Mouse (Mus musculus) gastrocnemius, postnatal 36 days (tissue): Measurements from ENCODE around the gene Duox2. TPM values are rescaled to one million over a fixed set of nuclear protein-coding genes. Genes with fewer than 3 reads are reported as not detected.

ENCODE experiments used
- DNase-seq, 2 experiments: peaks; one replicate each; pipeline ENCODE4 v3.0.0; 2022
- intact Hi-C: fragments of 180-260 bp; cut with DNase I; formaldehyde crosslinking; loops from one replicate; pipeline ENCODE4 v1.15.1; 2025
- total RNA-seq, 2 experiments: library from RNA; stranded (reverse); gene quantifications; 2 replicates each; pipeline ENCODE4 v1.2.3; 2021

Duox2 gene
- total RNA-seq, 2 experiments from 2014 or later, result 0.17 TPM; not detected in 1

GRCm38 (mm10) chr2:122243671-122244131 is 54.5 kb downstream of the Duox2 start:
- DNase-seq, result peak; percentile 52 to 59
- intact Hi-C loops, result loop anchor here (2.0 to 5.0 kb wide), 2 partner anchors 49 to 171 kb away; no protein-coding TSS in a partner anchor

- DNase-seq, result no peak
- intact Hi-C loops, result loop anchor here (2.0 to 5.0 kb wide), 2 partner anchors 47 to 170 kb away; no protein-coding TSS in a partner anchor
Measured at GRCm38 (mm10) chr2:122241935-122242334, 56.3 kb downstream of the Duox2 start.

- DNase-seq, result no peak
- intact Hi-C loops, result loop anchor here (5.0 kb wide), 1 partner anchor 169 kb away; no protein-coding TSS in a partner anchor
Measured at GRCm38 (mm10) chr2:122241226-122241625, 57.0 kb downstream of the Duox2 start.

- intact Hi-C loops, result loop anchor here (5.0 kb wide), 1 partner anchor 168 kb away; no protein-coding TSS in a partner anchor
- DNase-seq, result no peak
Measured at GRCm38 (mm10) chr2:122240735-122241134, 57.5 kb downstream of the Duox2 start.

GRCm38 (mm10) chr2:122237891-122238470 is 60.3 kb downstream of the Duox2 start:
- intact Hi-C loops, result no loop called here
- no peak for DNase-seq

- intact Hi-C loops, result no loop called here
- DNase-seq, result no peak
Measured at GRCm38 (mm10) chr2:122236321-122236720, 61.9 kb downstream of the Duox2 start.

- DNase-seq, result no peak
- intact Hi-C loops, result no loop called here
Measured at GRCm38 (mm10) chr2:122235425-122235824, 62.8 kb downstream of the Duox2 start.

GRCm38 (mm10) chr2:122234611-122235288 is 63.5 kb downstream of the Duox2 start, which contains the start of gene Sord:
Gene Sord, plus strand, starts transcription at chr2:122234749.
- intact Hi-C loops, result no loop called here
- peak; percentile 54 to 69 for DNase-seq

GRCm38 (mm10) chr2:122233759-122234557 is 64.3 kb downstream of the Duox2 start:
- intact Hi-C loops, result no loop called here
- DNase-seq, result no peak

- DNase-seq, result no peak
- intact Hi-C loops, result no loop called here
Measured at GRCm38 (mm10) chr2:122233341-122233740, 64.9 kb downstream of the Duox2 start.

GRCm38 (mm10) chr2:122231616-122232015 is 66.6 kb downstream of the Duox2 start:
- intact Hi-C loops, result no loop called here
- no peak for DNase-seq

- no peak for DNase-seq
- intact Hi-C loops, result no loop called here
Measured at GRCm38 (mm10) chr2:122230395-122230794, 67.9 kb downstream of the Duox2 start.

Other genes with a start within 250 kb of the Duox2 start
- 1 to 10 TPM; 4.1 to 4.8 TPM for gene Spg11, start 180.1 kb downstream of the Duox2 start, total RNA-seq
- 10 to 100 TPM; 61.2 to 75.7 TPM for gene B2m, start 150.8 kb downstream of the Duox2 start, total RNA-seq
- not detected for gene Trim69, start 137.7 kb downstream of the Duox2 start, total RNA-seq
- not detected for gene Patl2, start 112.3 kb downstream of the Duox2 start, total RNA-seq
- gene Terb2, start 112.2 kb downstream of the Duox2 start, total RNA-seq, result not detected
- 10 to 100 TPM; 39.0 to 51.1 TPM for gene Sord, start 63.7 kb downstream of the Duox2 start, total RNA-seq
- not detected for gene Duoxa2, start 451 bp upstream of the Duox2 start, total RNA-seq
- gene Duoxa1, start 15.3 kb upstream of the Duox2 start, total RNA-seq, result under 1 TPM; 0.41 to 0.49 TPM
- under 1 TPM; 0.47 to 0.66 TPM for gene Duox1, start 17.2 kb upstream of the Duox2 start, total RNA-seq
- 1 to 10 TPM; 1.9 to 2.1 TPM for gene Shf, start 70.7 kb upstream of the Duox2 start, total RNA-seq
- gene Slc28a2, start 128.0 kb upstream of the Duox2 start, total RNA-seq, result 1 to 10 TPM; 3.8 to 6.0 TPM
- under 1 TPM in 1 of 2 experiments, not detected in 1; 0.31 TPM for gene Gm14085, start 186.5 kb upstream of the Duox2 start, total RNA-seq